Mouse (Mus musculus) embryonic stem cell, embryonic (primary cell): ENCODE results near the gene Npas1.

Experiments
- CTCF ChIA-PET, 4 experiments: fragments of 300-600 bp in 2 of 4; fragments of 350-600 bp in 2 of 4; sonication (Branson Sonifier 250); formaldehyde crosslinking; loops; one replicate each; lab custom pipeline; 2022; ENCODE audit warnings: inconsistent platforms in 2 of 4; lab: Charles Lee
- POLR2A ChIA-PET, 4 experiments: fragments of 300-600 bp in 2 of 4; fragments of 350-600 bp in 2 of 4; sonication (Branson Sonifier 250); formaldehyde crosslinking; loops; one replicate each; lab custom pipeline; 2022; ENCODE audit warnings: antibody characterized with exemption in 4 of 4, inconsistent platforms in 1 of 4; lab: Charles Lee

Gene Npas1

DNA sequence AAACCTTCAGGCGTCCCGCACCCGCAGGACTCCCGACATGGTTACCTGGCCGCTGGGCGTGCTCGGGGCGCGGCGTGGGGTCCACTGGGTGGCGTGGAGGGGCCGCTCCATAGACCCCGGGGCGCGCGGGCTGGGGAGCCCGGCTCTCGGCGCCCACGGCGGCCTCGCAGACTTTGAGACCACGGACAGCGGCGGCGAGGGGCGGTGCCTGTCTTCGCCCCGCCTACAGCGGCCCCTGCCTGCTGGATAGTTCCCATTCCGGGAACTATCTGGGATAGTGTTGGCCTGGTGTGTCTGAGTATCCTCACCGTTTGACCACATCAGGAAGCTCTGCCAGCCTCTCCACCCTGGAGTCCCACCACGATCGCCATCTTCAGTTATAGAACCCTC is 933 bp downstream of the Npas1 start:
- CTCF ChIA-PET = no interaction called here

DNA sequence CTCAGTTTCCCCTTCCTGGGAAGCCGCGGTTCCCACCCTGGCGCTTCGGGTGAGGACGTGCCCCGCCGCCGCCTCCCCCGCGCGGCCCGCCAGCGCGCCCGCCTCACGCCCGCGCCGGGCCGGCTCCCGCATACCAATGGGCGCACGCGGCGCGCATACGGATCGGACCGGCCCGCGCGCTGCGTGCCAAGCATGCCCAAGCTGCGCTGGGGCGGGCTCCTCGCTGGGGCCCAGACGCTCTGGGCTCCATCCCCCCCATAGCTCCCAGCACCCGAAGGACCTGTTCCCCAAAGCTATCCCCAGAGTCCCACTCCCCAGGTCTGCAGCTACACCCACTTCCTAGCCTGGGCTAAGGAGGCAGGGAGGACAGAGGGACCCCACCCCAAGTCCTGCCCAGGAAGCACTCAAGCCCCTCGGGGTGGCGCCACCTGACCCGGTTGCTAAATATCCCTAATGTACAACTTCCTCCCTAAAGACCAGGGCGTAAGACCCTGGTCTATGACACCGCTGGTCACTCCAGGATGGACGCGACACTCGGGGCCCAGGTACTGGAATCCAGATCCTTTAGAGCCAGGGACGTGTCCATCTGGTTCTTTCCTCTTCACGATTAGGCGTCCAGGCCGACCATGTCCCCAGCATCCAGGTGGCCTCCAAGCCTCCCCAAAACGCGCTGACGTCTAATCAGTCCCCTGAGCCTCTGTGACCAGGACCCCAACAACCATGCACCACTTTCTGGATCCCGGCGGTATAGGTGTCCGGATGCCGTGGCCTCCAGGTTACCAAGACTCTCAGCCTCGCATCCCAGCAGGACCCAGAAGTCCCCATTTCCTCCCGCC is 1.5 kb downstream of the Npas1 start:
- ChIA-PET CTCF (interaction anchor here in 2 of 4 experiments (0.8 to 1.6 kb wide), 3 partner anchors 13 to 181 kb away, joined by 3 to 9 read pairs (median 4); no protein-coding TSS in a partner anchor), POLR2A (interaction anchor here in 2 of 4 experiments (0.6 to 1.0 kb wide), 3 partner anchors 14 to 167 kb away, joined by 3 to 4 read pairs (median 3); no protein-coding TSS in a partner anchor)

More for the DNA sequence above, 933 bp downstream of the Npas1 start:
- POLR2A ChIA-PET = no interaction called here

DNA sequence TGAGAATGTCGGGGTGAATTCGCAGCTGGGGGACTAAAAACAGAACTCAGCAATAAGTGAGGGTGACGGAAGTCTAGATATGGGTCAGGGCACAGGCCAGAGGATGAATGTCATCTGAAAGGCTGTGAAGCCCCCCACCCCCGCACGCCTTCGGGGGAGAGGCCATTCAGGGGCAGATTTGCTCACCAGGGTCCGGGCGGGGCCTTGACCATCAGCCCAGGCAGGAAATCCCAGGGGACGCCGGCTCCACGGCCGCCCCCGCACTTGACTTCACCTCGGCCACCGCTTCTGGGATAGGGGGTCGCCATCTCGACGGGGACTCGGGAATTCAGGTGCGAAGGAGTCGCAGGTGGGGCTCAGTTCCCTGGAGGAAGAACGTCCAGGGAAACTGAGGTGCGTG is 2.2 kb downstream of the Npas1 start:
- ChIA-PET POLR2A (interaction anchor here in 3 of 4 experiments (0.6 to 1.5 kb wide), 6 partner anchors 14 to 190 kb away, joined by 3 to 4 read pairs (median 3); no protein-coding TSS in a partner anchor), CTCF (interaction anchor here in 2 of 4 experiments (0.8 to 1.6 kb wide), 4 partner anchors 12 to 181 kb away, joined by 3 to 9 read pairs (median 4); no protein-coding TSS in a partner anchor)

DNA sequence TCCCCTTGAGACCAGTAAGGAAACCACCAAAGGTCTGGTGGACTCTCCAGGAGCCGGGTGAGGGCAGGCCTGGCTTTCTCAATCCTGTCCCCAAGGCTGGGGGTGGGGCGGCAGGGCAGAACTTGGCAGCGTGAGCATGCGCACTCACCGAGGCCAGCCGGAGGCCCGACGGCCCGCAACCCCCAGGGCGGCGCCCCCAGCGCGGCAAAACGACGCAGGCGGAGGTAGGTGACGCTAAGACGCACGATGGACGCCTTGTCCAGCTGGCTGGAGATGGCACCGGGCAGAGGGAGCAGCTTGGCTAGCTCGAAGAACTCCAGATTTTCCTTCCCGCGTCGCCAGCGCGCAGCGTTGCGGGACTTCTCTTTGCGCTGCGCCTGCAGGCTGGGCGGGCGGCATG is 3.1 kb downstream of the Npas1 start:
- ChIA-PET POLR2A (interaction anchor here in 2 of 4 experiments (0.7 to 1.5 kb wide), 3 partner anchors 73 to 189 kb away, joined by 3 read pairs; no protein-coding TSS in a partner anchor), CTCF (interaction anchor here in 1 of 4 experiments (0.5 to 1.2 kb wide), 4 partner anchors 11 to 418 kb away, joined by 3 to 5 read pairs (median 4); no protein-coding TSS in a partner anchor)

DNA sequence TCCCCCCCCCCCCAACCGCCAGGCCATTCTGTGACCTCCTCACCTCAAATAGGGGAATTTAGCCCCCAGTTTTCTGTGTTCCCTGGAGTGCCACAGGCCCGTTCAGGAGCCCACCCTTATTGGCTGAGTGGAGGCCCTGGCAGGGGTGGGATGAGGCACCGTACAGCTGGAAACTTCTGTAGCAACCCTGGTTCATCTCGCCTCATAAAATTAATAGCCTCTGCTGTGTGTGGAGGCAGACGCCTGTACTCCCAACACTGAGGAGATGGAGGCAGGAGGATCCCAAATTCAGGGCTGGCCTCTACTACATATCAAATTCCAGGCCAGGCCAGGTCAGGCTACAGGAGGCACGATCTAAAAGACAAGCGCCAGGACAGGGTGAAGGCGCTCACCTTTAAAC is 3.7 kb downstream of the Npas1 start:
- POLR2A ChIA-PET = interaction anchor here in 2 of 4 experiments (0.7 to 1.5 kb wide), 2 partner anchors 73 to 188 kb away, joined by 3 read pairs; no protein-coding TSS in a partner anchor
- CTCF ChIA-PET = interaction anchor here in 2 of 4 experiments (0.5 to 1.0 kb wide), 3 partner anchors 11 to 418 kb away, joined by 5 to 10 read pairs (median 5); no protein-coding TSS in a partner anchor

DNA sequence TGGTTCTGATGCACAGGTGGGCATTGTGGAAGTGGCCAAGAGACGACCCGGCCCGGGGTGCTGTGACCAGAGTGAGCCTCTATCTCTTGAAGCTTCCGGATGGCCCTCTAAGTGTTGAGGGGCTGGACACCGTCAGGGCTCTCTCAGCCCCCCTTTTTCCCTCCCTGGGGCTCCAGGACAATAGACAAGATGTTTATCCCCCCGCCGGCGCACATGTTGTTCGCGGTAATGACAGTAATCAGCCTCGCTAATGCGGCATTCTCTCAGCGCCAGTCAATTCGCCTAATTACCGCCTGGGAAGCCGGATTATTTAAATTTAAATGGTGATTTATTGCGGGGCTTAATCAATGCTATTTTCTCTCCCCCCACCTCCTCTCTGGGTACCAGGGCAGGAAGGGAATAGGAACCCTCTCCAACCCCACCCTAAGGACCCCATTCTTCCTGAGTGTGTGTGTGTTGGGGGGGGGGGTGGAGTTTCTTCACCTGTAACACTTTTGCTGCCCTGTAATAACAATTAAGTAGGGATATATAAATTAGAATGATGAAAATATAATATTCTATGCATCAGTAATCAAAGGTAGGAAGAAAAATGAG is 5.3 kb downstream of the Npas1 start:
- POLR2A ChIA-PET = interaction anchor here in 2 of 4 experiments (0.6 to 1.3 kb wide), 5 partner anchors 51 to 183 kb away, joined by 3 to 6 read pairs (median 3); no protein-coding TSS in a partner anchor
- CTCF ChIA-PET = interaction anchor here in 3 of 4 experiments (0.6 to 1.4 kb wide), 11 partner anchors 9 to 527 kb away, joined by 3 to 6 read pairs (median 3); no protein-coding TSS in a partner anchor

DNA sequence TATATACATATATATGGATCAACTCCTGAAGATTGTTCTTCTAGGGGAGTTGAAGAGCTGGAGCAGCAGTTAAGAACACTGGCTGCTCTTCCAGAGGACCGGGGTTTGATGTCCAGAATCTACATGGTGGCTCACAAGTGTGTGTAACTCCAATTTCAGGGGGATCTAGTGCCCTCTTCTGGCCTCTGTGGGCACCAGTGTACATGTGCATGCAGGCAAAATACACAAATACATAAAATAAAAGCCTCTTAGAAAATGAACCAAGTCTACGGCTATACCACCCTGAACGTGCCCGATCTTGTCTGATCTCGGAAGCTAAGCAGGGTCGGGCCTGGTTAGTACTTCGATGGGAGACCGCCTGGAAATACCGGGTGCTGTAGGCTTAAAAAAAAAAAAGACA is 6.0 kb downstream of the Npas1 start:
- CTCF ChIA-PET = interaction anchor here in 3 of 4 experiments (0.6 to 1.4 kb wide), 11 partner anchors 8 to 528 kb away, joined by 3 to 6 read pairs (median 3); no protein-coding TSS in a partner anchor
- POLR2A ChIA-PET = interaction anchor here in 2 of 4 experiments (0.7 to 1.3 kb wide), 4 partner anchors 72 to 183 kb away, joined by 3 to 6 read pairs (median 3); no protein-coding TSS in a partner anchor

DNA sequence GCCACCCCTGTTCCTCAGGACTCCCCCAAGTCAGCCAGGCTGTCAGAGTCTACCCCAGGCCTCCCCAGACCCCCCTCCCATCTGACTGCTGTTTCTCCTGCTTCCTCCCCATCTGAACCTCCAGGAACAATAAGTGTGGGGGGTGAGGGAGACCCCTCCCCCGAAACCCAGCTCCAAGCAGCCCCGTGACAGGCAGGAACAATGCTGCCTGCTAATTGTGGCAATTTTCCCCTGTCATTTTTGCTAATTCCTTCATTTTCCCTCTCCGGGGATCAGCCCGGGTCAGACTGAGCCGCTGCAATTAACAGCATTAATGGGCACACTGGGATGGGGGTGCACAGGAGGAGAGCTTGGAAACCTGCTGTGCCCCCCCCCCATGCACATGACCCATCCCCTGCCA is 9.4 kb downstream of the Npas1 start:
- POLR2A ChIA-PET = interaction anchor here in 1 of 4 experiments (0.7 kb wide), 1 partner anchor 39 kb away, joined by 4 read pairs; no protein-coding TSS in a partner anchor
- CTCF ChIA-PET = interaction anchor here in 2 of 4 experiments (0.7 to 1.4 kb wide), 2 partner anchors 24 to 180 kb away, joined by 4 to 16 read pairs; no protein-coding TSS in a partner anchor

DNA sequence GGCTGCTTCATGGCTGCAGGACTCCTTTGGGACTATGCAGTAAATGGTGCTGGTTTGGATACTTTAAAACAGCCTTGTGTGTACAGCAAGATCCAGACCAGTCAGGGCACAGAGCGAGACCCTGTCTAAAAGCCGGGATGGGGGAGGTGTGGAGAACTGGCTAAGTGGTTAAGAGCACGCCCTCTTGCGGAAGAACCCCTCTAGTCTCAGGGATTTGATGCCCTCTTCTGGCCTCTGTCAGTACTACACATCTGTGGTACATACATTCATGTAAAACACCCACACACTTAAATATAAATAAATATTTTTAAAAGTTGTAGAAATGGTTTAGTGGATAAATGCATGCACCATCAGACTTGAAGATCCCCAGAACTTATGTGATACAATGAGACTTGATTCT is 11.0 kb downstream of the Npas1 start:
- ChIA-PET POLR2A (interaction anchor here in 1 of 4 experiments (0.7 kb wide), 1 partner anchor 68 kb away, joined by 4 read pairs; no protein-coding TSS in a partner anchor), CTCF (interaction anchor here in 2 of 4 experiments (0.9 to 1.0 kb wide), 2 partner anchors 11 to 25 kb away, joined by 3 to 4 read pairs; no protein-coding TSS in a partner anchor)

DNA sequence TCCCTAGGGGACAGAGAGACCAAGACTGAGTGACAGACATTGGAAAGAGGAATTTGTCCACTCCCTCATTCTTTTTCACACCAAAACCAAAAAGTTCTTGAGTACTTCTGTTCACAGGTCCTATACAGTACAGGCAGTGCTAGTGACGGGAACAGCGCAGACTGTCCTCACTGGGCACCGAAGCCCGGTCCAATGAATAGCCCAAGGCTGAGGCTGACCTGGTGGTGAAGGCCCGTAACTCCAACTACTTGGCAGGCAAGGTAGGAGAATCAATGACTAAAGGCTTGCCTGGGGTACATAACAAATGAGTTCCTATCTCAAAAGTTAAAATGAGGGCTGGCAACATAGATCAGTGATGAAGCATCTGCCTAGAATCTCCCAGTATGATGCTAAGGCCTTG is 12.0 kb downstream of the Npas1 start:
- CTCF ChIA-PET = interaction anchor here in 3 of 4 experiments (0.9 to 4.2 kb wide), 8 partner anchors 10 to 171 kb away, joined by 3 to 108 read pairs (median 6); no protein-coding TSS in a partner anchor
- POLR2A ChIA-PET = interaction anchor here in 3 of 4 experiments (0.9 to 4.3 kb wide), 3 partner anchors 78 to 171 kb away, joined by 4 to 27 read pairs (median 12); partner anchors contain the start of gene Sae1 (in 1 of the 3)

DNA sequence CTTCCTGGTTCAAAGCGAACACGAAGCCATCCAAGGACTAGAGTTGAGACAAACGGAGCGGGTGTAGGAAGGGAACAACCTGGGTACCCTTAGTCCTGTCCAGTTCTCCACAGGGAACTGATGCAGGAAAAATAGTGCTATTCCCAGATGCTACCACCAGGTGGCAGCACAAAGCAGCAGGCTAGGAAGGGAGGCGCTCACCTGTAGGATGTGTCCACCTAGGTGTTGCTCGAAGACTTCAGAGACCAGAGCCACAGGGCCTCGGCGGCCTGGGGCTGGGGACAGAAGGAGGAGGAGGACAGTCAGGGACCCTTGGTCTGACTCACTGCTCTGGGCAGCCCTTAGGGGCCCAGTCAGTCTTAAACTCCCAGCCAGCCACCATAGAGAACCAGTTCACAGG is 12.4 kb downstream of the Npas1 start:
- POLR2A ChIA-PET = interaction anchor here in 3 of 4 experiments (0.9 to 4.3 kb wide), 3 partner anchors 77 to 171 kb away, joined by 4 to 27 read pairs (median 12); partner anchors contain the start of gene Sae1 (in 1 of the 3)
- CTCF ChIA-PET = interaction anchor here (0.6 to 4.2 kb wide), 9 partner anchors 12 to 268 kb away, joined by 3 to 108 read pairs (median 9); partner anchors contain the start of gene Tmem160 (in 1 of the 4)

DNA sequence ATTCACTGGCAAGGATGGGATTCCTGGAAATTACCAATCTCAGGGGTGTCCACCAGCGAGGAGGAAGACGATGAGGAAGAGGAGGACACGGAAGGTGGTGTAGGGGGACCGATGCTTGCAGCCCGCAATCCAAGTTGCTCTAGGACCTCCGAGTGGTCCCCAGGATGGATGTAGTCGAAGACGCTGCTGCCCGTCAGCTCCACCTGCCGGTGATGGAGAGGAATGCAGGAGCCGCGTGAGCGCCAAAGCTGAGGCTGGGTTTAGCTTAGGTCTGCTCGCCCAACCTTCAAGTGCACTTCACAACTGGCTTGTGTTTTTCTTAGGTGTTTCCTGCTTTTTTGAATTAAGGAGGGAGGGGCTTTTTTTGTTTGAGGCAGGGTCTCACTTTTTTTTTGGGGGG is 14.3 kb downstream of the Npas1 start:
- CTCF ChIA-PET = interaction anchor here (0.5 to 4.2 kb wide), 96 partner anchors 8 to 505 kb away, joined by 3 to 108 read pairs (median 5); partner anchors contain the start of genes Arhgap35 (in 2 of the 4), Tmem160 (in 2 of the 4), Ccdc9 (in 1 of the 4) and Npas1 (in 1 of the 4)

DNA sequence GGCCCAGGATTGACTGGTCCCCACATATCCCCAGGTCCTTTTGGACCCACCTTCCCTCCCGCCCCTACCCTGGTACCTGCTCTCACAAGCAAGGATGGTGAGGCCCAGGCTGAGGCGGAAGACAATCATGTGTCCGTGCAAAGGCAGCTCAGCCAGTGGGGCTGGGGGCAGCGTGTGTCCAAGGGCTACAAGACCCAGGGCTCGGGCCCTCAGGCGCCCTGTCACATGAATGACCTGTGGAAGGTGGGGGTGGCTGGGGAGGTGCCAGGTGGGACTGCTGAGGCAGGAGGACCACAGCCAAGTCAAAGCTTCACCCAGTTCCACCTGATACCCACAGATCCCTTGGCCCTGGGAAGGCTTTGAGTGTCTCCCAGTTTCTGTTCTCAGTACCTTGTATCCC is 15.8 kb downstream of the Npas1 start:
- POLR2A ChIA-PET = interaction anchor here in 3 of 4 experiments (0.7 to 4.3 kb wide), 10 partner anchors 9 to 176 kb away, joined by 3 to 27 read pairs (median 5); partner anchors contain the start of gene Tmem160 (in 1 of the 3)
- CTCF ChIA-PET = interaction anchor here (0.5 to 4.2 kb wide), 21 partner anchors 8 to 199 kb away, joined by 3 to 108 read pairs (median 6); partner anchors contain the start of genes Ccdc9 (in 1 of the 4) and Tmem160 (in 1 of the 4)

More for the DNA sequence above, 14.3 kb downstream of the Npas1 start:
- POLR2A ChIA-PET = interaction anchor here in 3 of 4 experiments (0.6 to 4.3 kb wide), 25 partner anchors 10 to 298 kb away, joined by 3 to 27 read pairs (median 5); partner anchors contain the start of gene Tmem160 (in 2 of the 3)

DNA sequence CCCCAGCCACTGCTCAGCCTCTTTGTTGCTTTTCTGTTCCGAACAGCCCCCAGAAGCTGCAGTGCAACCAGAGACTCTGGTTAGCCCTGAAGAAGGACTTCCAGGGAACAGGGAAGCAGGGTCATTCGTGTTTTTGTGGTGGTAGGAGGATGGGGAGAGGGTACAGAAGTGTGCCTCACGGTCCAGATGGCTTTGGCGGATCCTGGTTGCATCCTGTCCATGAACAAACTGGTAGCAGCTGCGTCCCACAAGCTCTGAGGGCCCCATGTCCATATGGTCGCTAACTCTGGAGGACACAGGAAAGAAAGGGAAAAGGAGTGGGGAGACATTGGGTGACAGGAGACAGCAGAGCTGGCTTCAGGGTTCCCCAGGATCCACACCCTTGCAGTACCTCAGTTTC is 16.4 kb downstream of the Npas1 start:
- CTCF ChIA-PET = interaction anchor here in 2 of 4 experiments (1.1 to 4.2 kb wide), 4 partner anchors 8 to 166 kb away, joined by 3 to 39 read pairs (median 4); no protein-coding TSS in a partner anchor
- POLR2A ChIA-PET = interaction anchor here in 2 of 4 experiments (0.7 to 4.3 kb wide), 4 partner anchors 8 to 166 kb away, joined by 3 to 27 read pairs (median 6); partner anchors contain the start of gene Tmem160 (in 1 of the 2)

DNA sequence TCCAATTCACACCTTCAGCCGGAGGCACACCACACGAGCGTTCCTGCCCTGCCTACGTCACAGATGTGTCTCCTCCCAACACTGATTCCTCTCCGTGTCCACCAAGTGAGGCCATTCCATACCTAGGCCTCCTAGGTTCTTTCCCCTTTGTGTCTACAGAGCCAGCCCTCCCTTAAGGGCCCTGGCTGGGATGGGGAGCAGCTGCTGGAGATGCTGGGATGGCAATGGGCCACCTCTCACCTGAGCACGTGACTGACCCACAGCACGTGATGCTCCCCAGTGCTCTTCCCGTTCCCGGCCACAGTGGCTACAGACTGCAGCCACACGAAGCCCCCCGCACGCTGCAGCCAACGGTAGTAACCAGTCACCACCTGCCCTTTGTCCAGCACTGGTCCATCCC is 17.0 kb downstream of the Npas1 start:
- POLR2A ChIA-PET = interaction anchor here in 2 of 4 experiments (0.9 to 3.6 kb wide), 2 partner anchors 8 to 48 kb away, joined by 3 to 9 read pairs; partner anchors contain the start of gene Tmem160 (in 1 of the 2)
- CTCF ChIA-PET = no interaction called here

DNA sequence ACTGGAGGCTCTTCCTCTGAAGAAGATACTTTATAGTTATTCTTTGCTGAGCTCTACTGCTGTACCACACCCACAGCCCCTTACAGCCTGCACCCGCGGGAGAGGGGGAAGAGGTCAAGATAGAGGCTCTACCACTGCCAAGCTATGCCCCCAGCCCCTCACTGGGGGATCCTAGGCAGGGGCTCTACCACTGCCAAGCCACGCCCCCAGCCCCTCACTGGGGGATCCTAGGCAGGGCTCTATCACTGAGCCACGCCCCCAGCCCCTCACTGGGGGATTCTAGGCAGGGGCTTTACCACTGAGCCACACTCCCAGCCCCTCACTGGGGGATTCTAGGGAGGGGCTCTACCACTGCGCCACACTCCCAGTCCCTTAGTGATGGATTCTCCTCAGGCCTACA is 21.2 kb downstream of the Npas1 start:
- CTCF ChIA-PET = interaction anchor here in 2 of 4 experiments (0.7 to 1.2 kb wide), 3 partner anchors 10 to 161 kb away, joined by 3 read pairs; no protein-coding TSS in a partner anchor
- POLR2A ChIA-PET = interaction anchor here in 2 of 4 experiments (0.7 to 1.0 kb wide), 2 partner anchors 10 to 57 kb away, joined by 3 to 4 read pairs; no protein-coding TSS in a partner anchor
